Mouse (Mus musculus) limb, embryonic 15.5 days (tissue): ENCODE results near the gene Ubfd1. TPM values are rescaled to one million over a fixed set of nuclear protein-coding genes. Genes with fewer than 3 reads are reported as not detected.
A peak's percentile ranks its signal among the peaks of the same experiment; 100 is the strongest.
"Not testable (repeated sequence)": the region's sequence is repeated elsewhere in the genome, so short reads cannot be mapped to it uniquely, and the experiment has no call there.

Source experiments
- ATAC-seq: fragments of 200-750 bp; cut with Nextera tagmentation; 2 replicates; pipeline ENCODE4 v1.8.0; 2017; ENCODE audit warnings: low read depth, moderate TSS enrichment; ENCODE audit not compliant: insufficient number of reproducible peaks, low FRiP score, low TSS enrichment
- H3K27ac ChIP-seq: fragments of 300-500 bp; sonication (generic); 2 replicates; pipeline ENCODE4 v1.5.1; 2015; ENCODE audit warnings: moderate library complexity, mild to moderate bottlenecking, inconsistent platforms
- H3K27me3 ChIP-seq: fragments of 300-500 bp; sonication (generic); 2 replicates; pipeline ENCODE4 v1.6.1; 2015; ENCODE audit warnings: inconsistent platforms
- H3K36me3 ChIP-seq: fragments of 300-500 bp; sonication (generic); 2 replicates; pipeline ENCODE4 v1.6.1; 2015; ENCODE audit warnings: inconsistent platforms
- H3K4me1 ChIP-seq: fragments of 300-500 bp; sonication (generic); 2 replicates; pipeline ENCODE4 v1.6.1; 2015; ENCODE audit warnings: inconsistent platforms
- H3K4me2 ChIP-seq: fragments of 300-500 bp; sonication (generic); 2 replicates; pipeline ENCODE4 v1.6.1; 2015; ENCODE audit warnings: mild to moderate bottlenecking, inconsistent platforms
- H3K4me3 ChIP-seq: fragments of 300-500 bp; sonication (generic); 2 replicates; pipeline ENCODE4 v1.5.1; 2015; ENCODE audit warnings: mild to moderate bottlenecking, inconsistent platforms
- H3K9ac ChIP-seq: fragments of 300-500 bp; sonication (generic); 2 replicates; pipeline ENCODE4 v1.6.1; 2015; ENCODE audit warnings: inconsistent platforms
- H3K9me3 ChIP-seq: fragments of 300-500 bp; sonication (generic); 2 replicates; pipeline ENCODE4 v1.6.1; 2016; ENCODE audit warnings: inconsistent platforms
- WGBS: fragments of 180-500 bp; shearing (Covaris S2); methylation state at CpG from one replicate; pipeline ENCODE4 v1.1.7; 2015; 5-methylcytosine and 5-hydroxymethylcytosine counted together
- polyA plus RNA-seq: library from polyadenylated mRNA; unstranded; fragments of >200 nt; fragmentation: Nextera tagmentation; extraction: Ambion mirVana; gene quantifications from 2 replicates; pipeline ENCODE4 v1.2.1, GENCODE M21; 2015

The Ubfd1 gene
- polyA plus RNA-seq, 1 experiment from 2014 or later = 65.2 TPM

GRCm38 (mm10) chr7:122094564-122095330, 27.8 kb downstream of the Ubfd1 start:
- peaks cover under 1% of the 10 kb centered on the region; the same call in 1 of the 2 replicates for H3K4me1 ChIP-seq
- no peak overlapping the region for H3K27ac ChIP-seq
- ATAC-seq = no peak
- H3K27me3 ChIP-seq = no peaks in the 10 kb centered on the region
- H3K4me3 ChIP-seq = no peak overlapping the region
- H3K9ac ChIP-seq = no peak overlapping the region
- H3K4me2 ChIP-seq = no peak overlapping the region
- WGBS = 92% methylated on average over 2 of the region's 2 CpGs
- peaks cover 77% of the 10 kb centered on the region for H3K36me3 ChIP-seq
- H3K9me3 ChIP-seq = no peaks in the 10 kb centered on the region

- Histone ChIP-seq H3K9ac (no peak overlapping the region), H3K4me1 (peaks cover 14% of the 10 kb centered on the region), H3K27me3 (no peaks in the 10 kb centered on the region), H3K36me3 (peaks cover 49% of the 10 kb centered on the region), H3K9me3 (no peaks in the 10 kb centered on the region), H3K4me2 (no peak overlapping the region), H3K4me3 (no peak overlapping the region), H3K27ac (no peak overlapping the region)
- WGBS = 89% methylated on average over 3 of the region's 3 CpGs
- no peak for ATAC-seq
These were observed 31.0 kb downstream of the Ubfd1 start for GRCm38 (mm10) chr7:122098009-122098408.

- H3K9me3 ChIP-seq = no peaks in the 10 kb centered on the region
- 59% methylated on average over 4 of the region's 4 CpGs for WGBS
- no peak overlapping the region for H3K4me3 ChIP-seq
- H3K36me3 ChIP-seq = peaks cover 40% of the 10 kb centered on the region
- no peak overlapping the region for H3K27ac ChIP-seq
- H3K4me2 ChIP-seq = no peak overlapping the region
- H3K9ac ChIP-seq = no peak overlapping the region
- H3K27me3 ChIP-seq = no peaks in the 10 kb centered on the region
- ATAC-seq = no peak
- H3K4me1 ChIP-seq = peaks cover 14% of the 10 kb centered on the region
These were observed 32.2 kb downstream of the Ubfd1 start for GRCm38 (mm10) chr7:122099222-122099621.

- H3K9me3 ChIP-seq, H3K27ac ChIP-seq, H3K27me3 ChIP-seq: not testable (repeated sequence)
- H3K4me1 ChIP-seq = peaks cover 14% of the 10 kb centered on the region
- WGBS = 5% methylated on average over 28 of the region's 28 CpGs
- peak overlapping the region; percentile 75 for H3K4me2 ChIP-seq
- H3K9ac ChIP-seq = peak overlapping the region; percentile 67
- ATAC-seq = peak; percentile 69
- H3K36me3 ChIP-seq = peaks cover 21% of the 10 kb centered on the region
- peak overlapping the region; percentile 67 for H3K4me3 ChIP-seq
These were observed 34.2 kb downstream of the Ubfd1 start for GRCm38 (mm10) chr7:122101014-122101746.

GRCm38 (mm10) chr7:122101747-122102244, 34.8 kb downstream of the Ubfd1 start, which contains the start of gene Ndufab1:
TSS of gene Ndufab1 (minus strand) at chr7:122101886.
- Histone ChIP-seq H3K27me3 (no peaks in the 10 kb centered on the region), H3K36me3 (peaks cover 18% of the 10 kb centered on the region), H3K4me1 (peaks cover 14% of the 10 kb centered on the region), H3K27ac (no peak within 1 kb of the TSS), H3K9me3 (no peaks in the 10 kb centered on the region), H3K9ac (peak within 1 kb of the TSS; percentile 67), H3K4me3 (peak within 1 kb of the TSS; percentile 67), H3K4me2 (peak within 1 kb of the TSS; percentile 75)
- WGBS = under 1% methylated on average over 43 of the region's 43 CpGs
- ATAC-seq = peak; percentile 96

- WGBS = 93% methylated on average over 6 of the region's 6 CpGs
These were observed 41.2 kb downstream of the Ubfd1 start for GRCm38 (mm10) chr7:122108206-122108605.

GRCm38 (mm10) chr7:122123518-122123917, 56.5 kb downstream of the Ubfd1 start:
- Histone ChIP-seq H3K9ac (no peak overlapping the region), H3K4me2 (no peak overlapping the region), H3K27ac (no peak overlapping the region), H3K4me3 (no peak overlapping the region), H3K36me3 (peaks cover 52% of the 10 kb centered on the region), H3K27me3 (no peaks in the 10 kb centered on the region), H3K4me1 (no peaks in the 10 kb centered on the region), H3K9me3 (no peaks in the 10 kb centered on the region)
- WGBS = 84% methylated on average over 4 of the region's 4 CpGs
- no peak for ATAC-seq

More at GRCm38 (mm10) chr7:122108206-122108605, 41.2 kb downstream of the Ubfd1 start:
- Histone ChIP-seq H3K27me3 (no peaks in the 10 kb centered on the region), H3K9ac (no peak overlapping the region), H3K27ac (no peak overlapping the region), H3K4me3 (no peak overlapping the region), H3K9me3 (no peaks in the 10 kb centered on the region), H3K4me1 (no peaks in the 10 kb centered on the region), H3K36me3 (peaks cover 16% of the 10 kb centered on the region), H3K4me2 (no peak overlapping the region)
- ATAC-seq = no peak

- H3K36me3 ChIP-seq = peaks cover 45% of the 10 kb centered on the region
These were observed 58.7 kb downstream of the Ubfd1 start for GRCm38 (mm10) chr7:122125636-122126035.

GRCm38 (mm10) chr7:122126946-122127345, 60.0 kb downstream of the Ubfd1 start:
- Histone ChIP-seq H3K36me3 (peaks cover 40% of the 10 kb centered on the region), H3K4me2 (no peak overlapping the region), H3K27ac (no peak overlapping the region), H3K9ac (no peak overlapping the region), H3K4me1 (no peaks in the 10 kb centered on the region), H3K4me3 (no peak overlapping the region), H3K27me3 (no peaks in the 10 kb centered on the region), H3K9me3 (no peaks in the 10 kb centered on the region)
- ATAC-seq = no peak
- 95% methylated on average over 11 of the region's 11 CpGs for WGBS

More at GRCm38 (mm10) chr7:122125636-122126035, 58.7 kb downstream of the Ubfd1 start:
- Histone ChIP-seq H3K9me3 (no peaks in the 10 kb centered on the region), H3K27ac (no peak overlapping the region), H3K9ac (no peak overlapping the region), H3K4me3 (no peak overlapping the region), H3K4me2 (no peak overlapping the region), H3K4me1 (no peaks in the 10 kb centered on the region), H3K27me3 (no peaks in the 10 kb centered on the region)
- WGBS = 78% methylated on average over 8 of the region's 8 CpGs
- no peak for ATAC-seq

Other genes starting within 250 kb of the Ubfd1 start
- gene Scnn1b, start 202.1 kb upstream of the Ubfd1 start, polyA plus RNA-seq = 0.26 and 0.55 TPM in 2 replicates
- gene Cog7, start 85.5 kb upstream of the Ubfd1 start, polyA plus RNA-seq = 24.8 and 26.6 TPM in 2 replicates
- gene Gga2, start 46.0 kb upstream of the Ubfd1 start, polyA plus RNA-seq = 92.5 and 96.5 TPM in 2 replicates
- gene Ears2, start 88 bp downstream of the Ubfd1 start, polyA plus RNA-seq = 16.0 and 16.3 TPM in 2 replicates
- gene Ndufab1, start 34.7 kb downstream of the Ubfd1 start, polyA plus RNA-seq = 553 and 558 TPM in 2 replicates
- gene Palb2, start 65.8 kb downstream of the Ubfd1 start, polyA plus RNA-seq = 10.5 and 12.3 TPM in 2 replicates
- gene Dctn5, start 65.9 kb downstream of the Ubfd1 start, polyA plus RNA-seq = 122 and 125 TPM in 2 replicates
- 86.2 and 92.1 TPM in 2 replicates for gene Plk1, start 92.3 kb downstream of the Ubfd1 start, polyA plus RNA-seq
- gene Ern2, start 119.0 kb downstream of the Ubfd1 start, polyA plus RNA-seq = not detected in 2 replicates
- gene Chp2, start 152.3 kb downstream of the Ubfd1 start, polyA plus RNA-seq = 0.29 and 0.62 TPM in 2 replicates
- 8.4 and 10.2 TPM in 2 replicates for gene Prkcb, start 221.6 kb downstream of the Ubfd1 start, polyA plus RNA-seq